Mouse (Mus musculus) CH12.LX (cell line): ENCODE data around the gene Rgs17. TPM values are rescaled to one million over a fixed set of nuclear protein-coding genes. Genes with fewer than 3 reads are reported as not detected.

ENCODE experiments used
- DNase-seq: peaks from one replicate; pipeline ENCODE4 v3.0.0-alpha.2; 2013; ENCODE audit errors: extremely low read depth
- H3K27ac ChIP-seq: 2 replicates; pipeline ENCODE4 v1.5.1; 2012; ENCODE audit warnings: low read depth, mild to moderate bottlenecking, control low read depth, moderate library complexity; ENCODE audit not compliant: insufficient read depth
- H3K27me3 ChIP-seq: replicated peaks from 2 replicates; pipeline ENCODE3; 2012; ENCODE audit warnings: inconsistent platforms
- H3K36me3 ChIP-seq, 2 experiments: replicated peaks in 1 of 2; 2 replicates each; pipeline versions ENCODE3 to v1.6.1; 2012; ENCODE audit warnings: inconsistent platforms in 1 of 2, low read length in 1 of 2, mild to moderate bottlenecking in 1 of 2, mixed read lengths in 1 of 2, moderate library complexity in 1 of 2; ENCODE audit not compliant: control insufficient read depth in 1 of 2, insufficient read depth in 1 of 2
- H3K4me1 ChIP-seq, 2 experiments: 2 replicates each; pipeline ENCODE4 v1.6.1; 2012; ENCODE audit warnings: inconsistent platforms in 1 of 2, moderate library complexity in 1 of 2; ENCODE audit not compliant: insufficient read depth in 2 of 2, control insufficient read depth in 1 of 2
- H3K4me2 ChIP-seq: 2 replicates; pipeline ENCODE4 v1.6.1; 2012; ENCODE audit warnings: low read depth, mild to moderate bottlenecking, control low read depth; ENCODE audit not compliant: poor library complexity, insufficient read depth, severe bottlenecking
- H3K4me3 ChIP-seq, 3 experiments: fragments of 150-350 bp in 1 of 3; sonication (generic) in 1 of 3; replicated peaks in 1 of 3; 2 replicates each; pipeline versions ENCODE3 to v1.5.1; 2011 to 2012; ENCODE audit warnings: low read depth in 2 of 3, low read length in 2 of 3, mild to moderate bottlenecking in 2 of 3, moderate library complexity in 2 of 3, control low read depth in 1 of 3, improper control_type of control experiment in 1 of 3, inconsistent platforms in 1 of 3, mixed read lengths in 1 of 3; ENCODE audit not compliant: poor library complexity in 1 of 3
- H3K79me2 ChIP-seq: replicated peaks from 2 replicates; pipeline ENCODE4 v1.6.1; 2012; ENCODE audit warnings: mild to moderate bottlenecking, moderate library complexity; ENCODE audit not compliant: control insufficient read depth, poor library complexity, insufficient read depth, severe bottlenecking; ENCODE audit errors: extremely low read depth
- H3K9ac ChIP-seq: 2 replicates; pipeline ENCODE4 v1.6.1; 2012; ENCODE audit warnings: low read depth, mild to moderate bottlenecking, control low read depth, moderate library complexity; ENCODE audit not compliant: insufficient read depth
- H3K9me3 ChIP-seq: replicated peaks from 2 replicates; pipeline ENCODE3; 2012; ENCODE audit warnings: low read length, inconsistent platforms, mixed read lengths
- BHLHE40 ChIP-seq: IDR thresholded peaks from 2 replicates; pipeline ENCODE4 v1.6.1; 2011; ENCODE audit warnings: mild to moderate bottlenecking, low read depth, low read length, improper control_type of control experiment
- CHD2 ChIP-seq: IDR thresholded peaks from 2 replicates; pipeline ENCODE4 v1.6.1; 2011; ENCODE audit warnings: low read length, improper control_type of control experiment
- CTCF ChIP-seq, 2 experiments: IDR thresholded peaks in 1 of 2; conservative IDR thresholded peaks in 1 of 2; 2 replicates each; pipeline ENCODE4 v1.5.1; 2011 to 2012; ENCODE audit warnings: low read depth in 2 of 2, low read length in 2 of 2, improper control_type of control experiment in 1 of 2, inconsistent platforms in 1 of 2, mild to moderate bottlenecking in 1 of 2, moderate library complexity in 1 of 2
- EP300 ChIP-seq: IDR thresholded peaks from 2 replicates; pipeline ENCODE4 v1.6.1; 2011; ENCODE audit warnings: low read length, improper control_type of control experiment
- GABPA ChIP-seq: IDR thresholded peaks from 2 replicates; pipeline ENCODE4 v1.6.1; 2012; ENCODE audit warnings: low read depth, low read length, improper control_type of control experiment, inconsistent platforms; ENCODE audit not compliant: insufficient replicate concordance
- IRF4 ChIP-seq: IDR thresholded peaks from 2 replicates; pipeline ENCODE4 v1.6.1; 2014; ENCODE audit warnings: low read depth, mild to moderate bottlenecking, inconsistent platforms, low read length, improper control_type of control experiment
- JUND ChIP-seq: conservative IDR thresholded peaks from 2 replicates; pipeline ENCODE4 v1.6.1; 2011; ENCODE audit warnings: low read depth, low read length, improper control_type of control experiment
- MAFK ChIP-seq: IDR thresholded peaks from 2 replicates; pipeline ENCODE4 v1.6.1; 2011; ENCODE audit warnings: low read length, improper control_type of control experiment; ENCODE audit not compliant: insufficient replicate concordance
- MAX ChIP-seq: IDR thresholded peaks from 2 replicates; pipeline ENCODE4 v1.6.1; 2011; ENCODE audit warnings: low read length, improper control_type of control experiment
- MAZ ChIP-seq: IDR thresholded peaks from 2 replicates; pipeline ENCODE4 v1.6.1; 2012; ENCODE audit warnings: low read depth, mild to moderate bottlenecking, inconsistent platforms, low read length, improper control_type of control experiment, moderate library complexity
- MEF2A ChIP-seq: IDR thresholded peaks from 2 replicates; pipeline ENCODE4 v1.6.1; 2014; ENCODE audit warnings: low read depth, mild to moderate bottlenecking, inconsistent platforms, low read length, improper control_type of control experiment, borderline replicate concordance
- NELFE ChIP-seq: IDR thresholded peaks from 2 replicates; pipeline ENCODE4 v1.6.1; 2011; ENCODE audit warnings: low read depth, low read length, improper control_type of control experiment
- PAX5 ChIP-seq: IDR thresholded peaks from 2 replicates; pipeline ENCODE4 v1.6.1; 2012; ENCODE audit warnings: low read length, inconsistent platforms, mixed read lengths
- RAD21 ChIP-seq: IDR thresholded peaks from 2 replicates; pipeline ENCODE4 v1.6.1; 2011; ENCODE audit warnings: low read depth, mild to moderate bottlenecking, low read length, improper control_type of control experiment, moderate library complexity
- SMC3 ChIP-seq: IDR thresholded peaks from 2 replicates; pipeline ENCODE4 v1.6.1; 2011; ENCODE audit warnings: low read depth, low read length, improper control_type of control experiment
- TCF12 ChIP-seq: IDR thresholded peaks from 2 replicates; pipeline ENCODE4 v1.6.1; 2014; ENCODE audit warnings: low read depth, mild to moderate bottlenecking, inconsistent platforms, low read length, improper control_type of control experiment
- UBTF ChIP-seq: IDR thresholded peaks from 2 replicates; pipeline ENCODE4 v1.6.1; 2012; ENCODE audit warnings: low read depth, mild to moderate bottlenecking, inconsistent platforms, low read length, improper control_type of control experiment, moderate library complexity
- USF1 ChIP-seq: IDR thresholded peaks from 2 replicates; pipeline ENCODE4 v1.6.1; 2014; ENCODE audit warnings: low read depth, mild to moderate bottlenecking, inconsistent platforms, low read length, improper control_type of control experiment
- USF2 ChIP-seq: conservative IDR thresholded peaks from 2 replicates; pipeline ENCODE4 v1.6.1; 2011; ENCODE audit warnings: low read depth, low read length, improper control_type of control experiment
- ZKSCAN1 ChIP-seq: IDR thresholded peaks from 2 replicates; pipeline ENCODE4 v1.6.1; 2012; ENCODE audit warnings: low read depth, inconsistent platforms, low read length, improper control_type of control experiment, borderline replicate concordance
- dilution Hi-C: fragments of 300-500 bp; cut with MboI; formaldehyde crosslinking; loops from 2 replicates; pipeline ENCODE4 v1.14.3; 2020; ENCODE audit warnings: low sequenced_read_pairs; ENCODE audit not compliant: extremely low pct_unique_long_range_greater_than_20kb, extremely low pct_ligation_motif_present
- in situ Hi-C: fragments of 300-500 bp; cut with MboI; formaldehyde crosslinking; loops from 3 replicates; pipeline ENCODE4 v1.14.3; 2019; ENCODE audit warnings: low sequenced_read_pairs, low pct_ligation_motif_present, low pct_unique_long_range_greater_than_20kb, mixed read lengths
- polyA plus RNA-seq: library from polyadenylated mRNA; unstranded; fragments of >175 nt; gene quantifications from 2 replicates; pipeline ENCODE4 v1.2.1, GENCODE M21; 2012; ENCODE audit warnings: low read depth; ENCODE audit not compliant: insufficient read length
- total RNA-seq, 2 experiments: library from RNA; depleted of rRNA; stranded (reverse); fragments of 300-350 nt in 1 of 2; fragments of >200 nt in 1 of 2; gene quantifications; 2 replicates each; pipeline ENCODE4 v1.2.3; 2012 to 2014

The Rgs17 gene
- total and polyA plus RNA-seq, 3 experiments = not detected

- H3K4me2 ChIP-seq = no peak overlapping the region
- DNase-seq = no peak
- in situ Hi-C loops = no loop called here
- no peak overlapping the region for H3K4me3 ChIP-seq
- no peaks in the 10 kb centered on the region for H3K36me3 ChIP-seq
- no peaks in the 10 kb centered on the region for H3K27me3 ChIP-seq
- H3K9me3 ChIP-seq = no peaks in the 10 kb centered on the region
- no peak overlapping the region for H3K9ac ChIP-seq
- dilution Hi-C loops = no loop called here
- no peaks in the 10 kb centered on the region for H3K4me1 ChIP-seq
- H3K27ac ChIP-seq = no peak overlapping the region
- TF ChIP-seq PAX5 = no peak
- no peak for TF ChIP-seq SMC3
- no peak for TF ChIP-seq CTCF (conservative IDR thresholded peaks at IDR 0.05 in 1 of 2, IDR thresholded peaks at IDR 0.05 in 1 of 2; ENCODE audit: low read depth in 2 of 2, low read length in 2 of 2)
- TF ChIP-seq RAD21 = no peak
- no peak for TF ChIP-seq MEF2A
- TF ChIP-seq MAZ = no peak
- TF ChIP-seq IRF4 = no peak
- TF ChIP-seq USF2 = no peak
- TF ChIP-seq MAX = no peak
- no peak for TF ChIP-seq UBTF
- no peak for TF ChIP-seq NELFE
- TF ChIP-seq GABPA = no peak
- TF ChIP-seq ZKSCAN1 = no peak
- TF ChIP-seq EP300 = no peak
- TF ChIP-seq TCF12 = no peak
- no peak for TF ChIP-seq MAFK
- TF ChIP-seq JUND = no peak
- no peak for TF ChIP-seq CHD2
- H3K79me2 ChIP-seq = no peaks in the 10 kb centered on the region
These were observed 896 bp upstream of the Rgs17 start for GRCm38 (mm10) chr10:5923096-5923495.

GRCm38 (mm10) chr10:5921771-5922170 is 429 bp downstream of the Rgs17 start:
- TF ChIP-seq SMC3 = no peak
- TF ChIP-seq BHLHE40 = no peak
- TF ChIP-seq JUND = no peak
- TF ChIP-seq USF2 = no peak
- no peak for TF ChIP-seq USF1
- no peak for TF ChIP-seq GABPA
- H3K4me2 ChIP-seq = no peak overlapping the region
- no peaks in the 10 kb centered on the region for H3K79me2 ChIP-seq
- H3K9ac ChIP-seq = no peak overlapping the region
- dilution Hi-C loops = no loop called here
- H3K4me1 ChIP-seq = no peaks in the 10 kb centered on the region
- H3K27me3 ChIP-seq = no peaks in the 10 kb centered on the region
- DNase-seq = no peak
- H3K9me3 ChIP-seq = no peaks in the 10 kb centered on the region
- no peak overlapping the region for H3K4me3 ChIP-seq
- H3K36me3 ChIP-seq = no peaks in the 10 kb centered on the region
- in situ Hi-C loops = no loop called here
- H3K27ac ChIP-seq = no peak overlapping the region
